Mouse (Mus musculus): ENCODE data around the gene Prm3.

DNA sequence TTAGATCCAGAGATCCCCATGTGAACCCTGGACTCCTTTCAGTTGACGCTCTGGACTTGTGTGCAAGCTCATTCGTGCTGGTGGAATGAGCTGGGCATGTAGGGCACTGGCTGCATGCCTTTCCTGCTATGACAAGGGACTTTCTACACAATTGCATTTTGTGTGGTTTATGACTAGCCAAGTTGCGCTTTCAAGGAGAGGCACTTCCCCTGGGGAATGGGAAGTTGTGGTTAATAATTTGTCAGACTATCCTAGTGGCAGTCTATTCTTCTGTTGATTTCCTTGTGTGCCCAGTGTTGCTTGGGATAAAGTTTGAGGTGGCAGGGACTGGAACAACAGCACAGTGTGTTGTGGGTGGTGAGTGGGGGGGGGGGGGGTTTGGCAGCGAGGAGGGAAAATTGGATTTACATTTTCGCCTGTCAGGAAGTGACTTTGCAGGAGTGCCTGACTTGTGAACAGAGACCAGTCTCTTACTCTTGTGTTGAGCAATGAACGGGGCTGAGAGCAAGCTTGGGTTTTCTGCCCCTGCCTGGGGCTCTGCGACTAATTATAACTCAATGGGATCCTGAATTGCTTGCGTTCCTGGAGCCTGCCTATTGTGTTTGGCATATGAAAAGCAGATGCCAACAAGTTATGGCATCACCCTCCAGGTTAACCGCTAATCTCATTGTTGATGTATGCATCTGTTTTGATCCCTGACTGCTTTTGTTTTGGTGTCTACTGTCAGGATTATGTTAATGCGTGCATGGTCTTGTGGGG, 48.0 kb upstream of the Prm3 start:
- no peak for TF ChIP-seq CTCF (IDR thresholded peaks at IDR 0.05; ENCODE audit: low read depth, low read length)
- no peak for TF ChIP-seq POLR2A (IDR thresholded peaks at IDR 0.05; ENCODE audit: insufficient read depth, low read length)
